Mouse (Mus musculus): Measurements from ENCODE around the gene Slc3a2.

Gene Slc3a2

GRCm38 (mm10) chr19:8662337-8662736, 60.8 kb downstream of the Slc3a2 start:
- DNase-seq (ENCODE audit: low spot score) = peak; percentile 92

GRCm38 (mm10) chr19:8661821-8662307, 61.3 kb downstream of the Slc3a2 start:
- DNase-seq (ENCODE audit: low spot score) = peak; percentile 77
